Mouse (Mus musculus): Measurements from ENCODE around the gene Rpe65.

Gene Rpe65

DNA sequence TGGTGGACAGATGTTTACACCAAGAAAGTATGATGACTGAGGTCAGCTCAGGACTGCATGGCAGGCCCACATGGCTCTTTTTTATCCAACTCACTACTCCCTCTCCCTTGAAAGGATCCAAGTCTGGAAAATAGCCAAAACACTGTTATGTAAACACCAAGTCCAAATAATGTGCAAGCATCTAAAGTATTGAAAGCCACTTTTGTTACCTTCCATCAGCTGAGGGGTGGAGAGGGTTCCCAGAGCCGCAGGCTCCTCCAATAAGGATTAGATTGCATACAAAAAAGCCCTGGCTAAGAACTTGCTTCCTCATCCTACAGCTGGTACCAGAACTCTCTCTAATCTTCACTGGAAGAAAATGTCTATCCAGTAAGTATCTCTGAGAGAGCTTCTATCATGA, at the start of gene Rpe65:
Gene Rpe65 (plus strand): TSS at position 301 of the 400 bp plus-strand sequence.
- no peak for DNase-seq

GRCm38 (mm10) chr3:159550224-159550623, 48.8 kb upstream of the Rpe65 start:
- DNase-seq, result no peak

DNA sequence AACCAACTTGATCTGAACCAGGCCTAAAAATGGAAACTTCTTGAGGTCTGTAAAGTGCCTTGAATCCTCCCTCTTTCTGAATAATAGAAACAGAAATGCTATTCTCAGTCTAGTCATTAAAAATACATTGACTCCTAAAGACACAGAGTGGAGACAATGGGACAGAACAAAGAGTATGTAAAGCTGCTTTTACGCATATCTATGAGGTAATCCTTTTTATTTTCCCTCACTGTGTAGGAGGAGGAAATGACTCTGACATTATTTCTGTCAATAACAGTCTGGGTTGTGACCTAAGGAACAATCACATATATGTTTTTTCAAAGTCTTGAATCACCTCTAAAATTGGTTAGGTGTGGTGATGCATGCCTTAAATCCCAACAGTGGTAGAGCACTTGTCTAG, 16.0 kb downstream of the Rpe65 start:
- DNase-seq, result no peak

DNA sequence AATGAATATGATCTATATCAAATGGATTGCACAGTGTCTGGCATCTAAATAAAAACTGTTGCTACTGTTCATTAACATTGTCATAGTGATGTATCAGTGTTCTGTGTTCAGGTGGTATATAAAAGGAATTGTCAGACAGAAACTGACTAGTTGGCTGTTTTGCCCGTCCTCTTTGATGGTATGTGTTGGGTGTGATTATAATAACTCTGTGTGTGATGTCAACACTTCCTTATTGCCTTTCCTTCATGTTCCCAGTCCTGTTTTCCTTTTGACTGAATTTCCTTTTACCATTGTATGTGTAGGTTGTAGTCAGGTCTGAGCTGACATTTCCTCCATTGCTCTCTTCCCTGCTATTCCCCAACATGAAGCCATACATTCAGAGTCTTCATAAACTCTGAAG, 22.1 kb downstream of the Rpe65 start:
- DNase-seq, result no peak

GRCm38 (mm10) chr3:159624010-159624409, 25.0 kb downstream of the Rpe65 start:
- no peak for DNase-seq

DNA sequence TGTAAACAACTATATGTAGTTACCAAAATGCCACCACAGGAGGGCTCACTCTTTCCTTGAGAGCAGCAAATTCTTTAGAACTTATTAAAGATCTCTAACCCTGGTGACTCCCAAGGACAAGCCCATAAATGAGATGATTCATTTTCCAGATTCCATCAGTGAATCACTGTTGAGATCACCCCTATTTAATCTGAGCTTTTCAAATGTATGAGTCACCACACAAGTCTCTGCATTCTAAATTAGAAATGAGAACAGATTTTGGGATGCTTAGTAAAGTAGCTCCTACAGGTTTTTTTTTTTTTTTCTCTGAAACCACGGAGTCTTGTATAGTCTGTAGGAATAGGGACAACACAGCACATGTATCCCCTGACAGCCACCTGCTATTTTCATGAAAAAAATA, 61.8 kb downstream of the Rpe65 start:
- DNase-seq, result no peak

DNA sequence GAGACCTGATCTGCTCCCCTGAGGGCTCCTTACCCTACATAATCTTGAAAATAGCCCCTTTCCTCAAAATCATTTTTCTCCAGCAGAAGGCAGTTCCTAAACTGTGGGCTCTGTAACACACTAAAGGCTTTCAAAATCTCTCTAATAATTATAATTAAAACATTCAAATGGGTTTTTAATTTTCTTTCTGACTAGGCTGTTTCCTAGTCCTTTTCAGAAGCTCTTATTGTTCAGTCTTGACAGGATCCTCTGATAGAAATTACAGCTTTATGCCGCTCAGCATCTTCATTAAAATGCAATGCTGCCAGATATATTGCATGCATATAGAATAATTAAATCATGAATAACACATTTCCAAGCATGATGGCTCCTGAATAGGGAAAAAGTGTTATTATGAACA, 64.4 kb downstream of the Rpe65 start:
- DNase-seq, result no peak

Measured in embryo, embryonic 11 days (tissue).